ENCODE assay signal across 1 mouse cellular context in the genomic region with DNA sequence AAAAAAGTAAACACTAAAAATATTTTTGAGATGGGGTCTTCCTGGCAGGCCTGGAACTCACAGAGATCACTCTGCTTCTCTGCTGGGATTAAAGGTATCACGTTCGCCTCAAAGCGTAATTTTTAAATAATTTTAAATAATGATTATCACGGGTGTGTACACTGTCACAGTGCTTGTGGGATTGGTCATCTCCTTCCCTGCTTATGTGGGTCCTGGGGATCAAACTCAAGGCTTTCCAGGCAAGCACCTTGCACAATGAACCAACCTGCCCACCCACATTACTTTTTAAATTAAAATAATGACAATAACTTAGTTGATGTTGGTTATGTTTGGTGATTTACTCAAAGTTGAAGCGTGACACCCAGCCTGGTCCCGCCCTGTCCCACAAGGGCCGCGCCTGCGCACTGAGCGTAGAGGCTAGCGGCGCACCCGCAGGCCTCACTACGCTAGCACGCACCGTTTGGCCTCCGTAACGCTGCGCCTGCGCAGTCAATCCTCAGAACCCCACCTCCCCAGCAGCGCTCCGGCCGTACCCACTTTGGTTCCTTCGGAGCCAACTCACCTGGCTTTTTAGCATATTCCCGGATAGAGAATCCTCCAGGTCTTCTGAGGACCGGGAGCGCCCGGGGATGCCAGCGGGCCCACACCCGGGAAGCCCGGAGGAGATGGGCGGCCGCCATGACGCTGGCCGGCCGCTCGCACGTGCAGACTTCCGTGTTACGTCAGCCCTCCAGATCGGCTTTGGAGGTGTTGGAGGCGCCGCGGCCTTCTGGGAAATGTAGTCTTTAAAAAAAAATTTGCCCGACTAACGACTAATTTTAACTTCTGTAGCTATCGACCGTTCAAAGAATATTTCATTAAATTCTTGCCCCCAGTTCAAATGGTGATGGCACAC.
TF ChIP-seq lines count a peak whose summit lies in the region.

Gene Mrpl54, minus strand, starts transcription at position 724 of the 895 bp plus-strand sequence.
Gene Apba3, plus strand, starts transcription at position 750 of the 895 bp plus-strand sequence.

TF ChIP-seq in MEL, 35 proteins besides CTCF, POLR2A, EP300 and RAD21 (continued from another document):
- peak; percentile 82; the same call in 1 of the 2 replicates for TF ChIP-seq NELFE (IDR thresholded peaks at IDR 0.05; ENCODE audit: low read depth, low read length)
- no peak for TF ChIP-seq GATA1 (IDR thresholded peaks at IDR 0.05; ENCODE audit: low read depth, low read length)
- TF ChIP-seq CHD1 (IDR thresholded peaks at IDR 0.05; ENCODE audit: low read depth, low read length) = no peak
- no peak for TF ChIP-seq MAFK (IDR thresholded peaks at IDR 0.05; ENCODE audit: borderline replicate concordance, low read depth, low read length)
- TF ChIP-seq USF1 (IDR thresholded peaks at IDR 0.05; ENCODE audit: low read depth, low read length) = no peak
- no peak for TF ChIP-seq SMC3 (IDR thresholded peaks at IDR 0.05; ENCODE audit: low read depth, low read length)
- no peak for TF ChIP-seq MYB (IDR thresholded peaks at IDR 0.05; ENCODE audit: low read depth, low read length)
- TF ChIP-seq KAT2A (conservative IDR thresholded peaks at IDR 0.05; ENCODE audit: low read depth, low read length) = peak; percentile 84
- TF ChIP-seq MYC (IDR thresholded peaks at IDR 0.05; ENCODE audit: low read depth, low read length) = peak; percentile 98
- TF ChIP-seq NRF1 (IDR thresholded peaks at IDR 0.05; ENCODE audit: insufficient read depth, low read depth, low read length, poor library complexity, severe bottlenecking) = peak; percentile 97
- peak; percentile 96 for TF ChIP-seq ELF1 (IDR thresholded peaks at IDR 0.05; ENCODE audit: low read depth, low read length)
- TF ChIP-seq TAL1 (IDR thresholded peaks at IDR 0.05; ENCODE audit: low read length) = no peak
- no peak for TF ChIP-seq ZKSCAN1 (IDR thresholded peaks at IDR 0.05; ENCODE audit: low read depth, low read length)
